Mouse (Mus musculus) lung, postnatal 10 days (tissue): ENCODE data around the gene Hcfc1.

Experiments
- DNase-seq: peaks from one replicate; pipeline ENCODE4 v3.0.0; 2021

The Hcfc1 gene

DNA sequence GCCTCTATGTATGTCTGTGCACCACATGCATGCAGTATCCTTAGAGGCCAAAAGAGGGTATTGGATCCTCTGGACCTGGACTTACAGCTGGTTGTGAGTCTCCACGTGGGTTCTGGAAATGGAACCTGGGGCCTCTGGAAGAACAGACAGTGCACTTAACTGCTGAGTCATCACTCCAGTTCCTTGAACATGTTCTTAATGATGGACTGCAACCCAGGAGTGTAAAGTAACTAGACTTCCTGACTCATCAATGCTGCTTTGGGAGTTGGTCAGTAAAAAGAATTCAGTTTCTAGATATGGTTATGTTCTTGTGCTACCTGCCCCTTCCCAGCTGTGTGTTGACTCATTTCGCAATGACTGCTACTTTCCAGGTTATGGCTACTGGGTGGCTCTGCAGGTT, 34.3 kb downstream of the Hcfc1 start:
- DNase-seq: no peak

DNA sequence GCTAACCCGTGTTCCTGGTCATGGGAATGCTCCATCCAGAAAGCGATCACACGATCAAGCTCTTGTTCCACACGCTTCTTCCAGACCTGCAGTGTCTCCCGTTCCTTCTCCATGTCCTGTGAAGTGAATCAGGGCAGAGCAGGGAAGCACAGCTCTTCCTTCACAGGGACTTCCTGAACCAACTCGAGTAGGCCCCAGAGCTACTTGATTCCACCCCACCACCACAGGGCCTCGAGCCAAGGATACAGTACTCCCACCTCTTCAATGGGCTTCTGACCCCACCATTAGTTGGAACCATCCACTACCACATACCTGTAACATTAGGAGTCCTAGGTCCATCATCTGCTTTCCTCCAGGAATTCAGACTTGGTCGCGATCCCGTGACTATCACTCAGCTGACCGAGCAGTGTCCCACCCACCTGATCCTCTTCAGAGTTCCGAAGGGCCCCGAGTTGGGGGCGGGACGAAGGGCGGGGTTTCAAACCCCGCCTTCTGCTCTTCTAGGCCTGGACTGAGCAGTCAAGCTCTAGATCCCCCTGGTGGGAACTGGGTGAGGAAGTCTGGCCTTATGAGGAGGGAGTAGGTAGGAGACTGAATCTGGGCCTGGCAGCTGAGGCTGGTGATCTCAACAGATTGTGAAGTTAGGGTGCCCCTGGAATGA, 35.6 kb downstream of the Hcfc1 start, which contains the start of gene Renbp:
Renbp (minus strand) TSS at position 449 of the 661 bp plus-strand sequence.
- peak; percentile 89 for DNase-seq

DNA sequence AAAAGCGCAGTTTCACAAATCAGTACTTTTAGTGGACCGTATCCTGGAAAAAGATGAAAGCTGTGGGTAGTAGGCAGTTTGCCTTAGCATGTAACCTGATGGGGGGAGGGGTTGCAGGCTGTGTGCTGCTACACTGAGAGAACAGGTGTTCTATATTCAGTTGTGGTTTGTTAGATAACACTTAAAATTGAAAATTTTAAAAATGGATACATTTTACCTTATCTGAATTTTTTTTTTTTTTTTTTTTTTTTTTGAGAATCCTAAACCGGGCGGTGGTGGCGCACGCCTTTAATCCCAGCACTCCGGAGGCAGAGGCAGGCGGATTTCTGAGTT, 43.6 kb downstream of the Hcfc1 start:
- no peak for DNase-seq

DNA sequence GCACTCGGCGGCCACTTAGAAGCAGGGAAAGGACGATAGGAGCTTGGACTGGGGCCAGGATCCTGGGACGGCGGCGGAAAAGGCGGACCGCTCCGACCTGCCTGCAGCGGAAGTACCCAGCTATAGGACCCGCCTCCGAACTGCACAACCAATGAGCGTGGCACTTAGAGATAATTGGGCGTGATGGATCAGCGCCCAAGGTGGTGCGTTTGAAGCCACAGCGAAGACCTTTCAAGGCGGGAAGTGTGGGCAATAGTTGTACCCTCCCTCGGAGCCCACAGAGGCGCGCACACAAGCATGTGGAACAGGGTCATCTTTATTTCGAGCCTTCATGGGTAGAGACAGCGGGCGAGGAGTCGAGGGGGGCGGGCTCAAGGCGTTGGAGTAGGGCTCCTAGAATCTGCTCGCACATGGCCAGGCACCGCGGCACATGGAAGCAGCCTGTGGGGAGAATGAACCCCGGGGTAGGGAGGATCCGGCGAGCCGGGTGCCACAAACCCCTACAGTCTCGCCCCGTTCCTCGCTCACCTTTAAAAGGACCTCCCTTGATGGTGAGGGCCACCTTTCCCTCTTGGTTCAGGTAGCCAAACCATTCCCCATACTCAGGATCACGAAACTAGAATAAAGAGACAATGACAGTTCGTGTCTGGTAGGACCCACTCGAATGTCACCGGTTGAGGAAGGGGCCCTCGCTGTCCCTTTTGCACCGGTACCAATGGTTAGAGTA, 44.2 kb downstream of the Hcfc1 start, which contains the start of the genes Arhgap4 and Naa10:
Arhgap4 (minus strand) TSS at position 48 of the 727 bp plus-strand sequence.
Naa10 (minus strand) TSS at position 122 of the 727 bp plus-strand sequence.
- DNase-seq: peak; percentile 93

DNA sequence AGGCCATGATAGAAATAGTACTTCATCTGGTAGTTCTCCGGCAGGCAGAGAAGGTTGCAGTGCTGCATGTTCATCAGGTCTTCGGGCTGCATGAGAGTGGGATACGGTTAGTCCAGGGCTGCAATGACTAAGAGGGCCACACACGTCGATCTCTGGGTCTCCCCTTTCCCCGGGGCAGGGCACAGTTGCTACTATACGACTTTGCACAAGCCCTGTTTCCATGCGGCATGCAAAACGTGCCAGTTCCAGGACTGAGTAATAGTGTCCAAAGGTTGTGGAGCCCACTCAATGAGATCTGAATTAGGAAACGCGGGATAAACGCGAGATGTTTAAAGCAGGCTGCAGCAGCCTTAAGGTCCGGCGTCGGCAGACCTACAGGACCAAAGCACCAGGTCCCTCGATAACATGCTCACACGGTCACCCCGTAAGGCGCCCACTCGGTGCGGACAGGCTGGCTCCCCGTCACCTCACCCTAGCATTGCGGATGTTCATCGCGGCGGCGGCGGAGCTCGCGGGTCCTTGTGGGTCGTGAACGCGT, 44.8 kb downstream of the Hcfc1 start:
- DNase-seq: no peak

DNA sequence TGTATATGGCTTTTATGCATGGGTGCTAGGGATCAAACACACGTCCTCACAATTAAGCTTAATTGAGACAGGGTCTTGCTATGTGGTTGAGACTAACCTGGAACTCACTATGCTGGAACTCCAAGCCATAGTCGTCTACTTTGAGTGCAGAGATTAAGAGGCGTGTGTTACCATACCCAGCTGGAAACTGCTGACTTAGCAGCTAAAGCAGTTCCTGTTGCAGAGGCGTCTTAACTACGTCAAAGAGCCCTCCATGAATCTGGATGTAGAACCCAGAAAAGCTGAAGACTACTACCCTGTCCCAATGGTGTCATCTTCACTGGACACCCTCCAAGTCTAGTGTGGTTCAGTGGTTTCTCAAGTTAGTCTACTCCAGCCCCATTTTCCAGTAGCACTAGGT, 47.5 kb downstream of the Hcfc1 start:
- DNase-seq: no peak

DNA sequence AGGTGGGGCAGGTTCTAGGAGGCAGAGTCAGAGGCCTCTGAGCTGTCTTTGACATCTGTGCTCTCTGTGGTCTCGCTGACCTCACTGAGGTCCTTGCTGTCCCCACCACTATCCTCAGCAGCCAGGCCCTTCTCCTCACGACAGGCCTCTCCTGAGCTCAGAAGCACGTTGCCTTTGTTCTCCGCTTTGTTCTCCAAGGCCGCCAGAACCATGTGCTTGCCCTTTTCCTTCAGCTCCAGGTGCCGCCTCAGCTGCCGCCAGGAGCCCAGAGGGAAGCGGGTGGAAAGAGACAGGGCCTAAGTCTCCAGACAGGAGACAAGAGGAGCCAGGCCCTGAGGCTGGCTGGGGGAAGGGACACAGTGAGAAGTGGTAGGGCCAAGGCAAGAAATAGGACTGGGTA, 49.2 kb downstream of the Hcfc1 start:
- DNase-seq: no peak

DNA sequence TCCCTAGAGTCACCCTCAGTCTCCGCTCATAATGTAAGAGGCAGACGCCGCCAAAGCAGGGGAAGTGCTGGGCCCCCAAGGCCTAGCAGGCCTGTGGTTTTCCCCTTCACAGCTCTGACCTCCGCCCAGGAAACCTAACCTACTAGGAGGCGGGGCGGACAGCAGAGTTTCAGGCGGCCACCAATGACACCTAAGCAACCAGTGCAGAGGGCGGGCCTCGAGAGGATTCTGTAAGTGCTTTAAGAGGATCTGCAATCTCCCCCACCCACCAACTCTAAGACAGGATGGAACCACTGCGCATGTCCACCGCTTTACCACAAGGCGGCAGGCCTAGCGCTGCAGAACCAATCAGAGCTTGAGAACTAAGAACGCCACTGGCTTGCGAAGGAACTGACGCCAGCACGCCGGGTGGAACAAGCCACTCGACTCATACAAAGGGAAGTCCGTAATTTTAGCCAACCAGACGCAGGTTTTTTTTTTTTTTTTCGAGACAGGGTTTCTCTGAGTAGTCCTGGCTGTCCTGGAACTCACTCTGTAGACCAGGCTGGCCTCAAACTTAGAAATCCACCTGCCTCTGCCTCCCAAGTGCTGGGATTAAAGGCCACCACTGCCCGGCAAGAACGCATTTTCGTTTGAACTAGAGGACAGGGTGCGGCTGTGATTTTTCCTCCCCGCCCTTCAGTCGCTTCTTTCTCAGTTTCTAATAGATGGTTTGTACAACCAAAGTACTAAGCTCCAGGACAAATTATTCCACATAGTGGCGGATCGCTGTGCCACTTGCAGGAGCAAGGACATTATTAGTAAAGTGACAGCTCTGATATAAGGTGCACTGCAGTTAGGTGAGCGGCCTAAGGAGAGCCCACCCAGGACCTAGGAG, 51.1 kb downstream of the Hcfc1 start:
- DNase-seq: peak; percentile 96

DNA sequence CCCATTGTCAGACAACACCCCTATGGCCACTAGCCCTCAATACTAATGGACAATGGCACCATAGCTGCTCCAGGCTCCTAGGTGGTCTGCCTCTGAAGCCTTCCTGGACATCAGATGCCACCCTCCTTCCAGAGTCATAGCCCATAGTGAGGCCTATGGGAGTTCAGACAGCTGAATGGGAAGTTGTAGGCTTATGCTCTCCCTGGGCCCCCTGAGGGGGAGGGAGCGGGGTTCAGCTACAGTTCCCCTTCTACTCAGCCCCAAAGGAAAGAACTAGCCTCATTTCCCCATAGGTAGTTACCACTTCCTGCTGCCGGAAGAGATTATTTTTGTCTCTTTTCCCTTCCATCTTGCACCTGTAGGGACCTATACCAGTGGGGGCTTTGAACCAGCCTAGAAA, 54.6 kb downstream of the Hcfc1 start:
- no peak for DNase-seq

DNA sequence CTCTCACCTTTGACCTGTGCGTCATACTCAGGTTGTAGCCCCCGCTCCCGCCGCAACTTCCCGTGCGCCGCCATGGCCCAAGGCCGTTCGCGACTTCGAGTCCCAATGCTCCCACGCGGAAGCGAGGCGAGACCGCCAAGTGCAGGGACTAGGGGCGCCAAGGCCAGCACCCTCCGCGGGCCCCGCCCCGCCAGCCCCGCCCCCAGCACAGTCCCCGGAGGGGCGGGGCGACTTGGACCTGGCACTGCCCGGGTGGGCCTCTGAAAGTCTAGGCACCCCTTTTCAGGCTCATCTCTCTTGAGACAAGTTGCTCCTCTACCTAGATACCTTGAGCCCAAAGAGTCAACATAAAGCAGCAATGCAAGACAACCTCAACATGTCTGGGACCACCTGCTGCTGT, 55.0 kb downstream of the Hcfc1 start:
- DNase-seq: peak; percentile 6

DNA sequence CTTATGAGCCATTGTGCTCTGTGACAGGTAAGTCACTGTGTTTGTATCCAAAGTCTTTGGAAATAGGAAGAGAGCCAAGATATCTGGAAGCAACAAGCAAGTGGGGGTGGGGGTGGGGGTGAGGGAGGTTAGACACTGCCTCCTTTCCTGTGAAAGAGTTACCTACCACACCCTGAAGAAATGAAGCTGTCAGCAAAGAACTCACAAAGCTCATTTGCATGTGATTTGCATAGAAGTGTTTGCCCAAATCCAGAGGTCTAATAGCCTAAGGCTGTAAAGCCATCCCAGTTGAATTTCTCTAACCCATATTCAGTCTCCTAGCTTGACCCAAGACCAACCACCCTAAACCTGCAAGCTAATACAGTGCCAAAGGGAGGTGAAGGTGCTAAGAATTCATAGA, 55.7 kb downstream of the Hcfc1 start:
- DNase-seq: no peak

DNA sequence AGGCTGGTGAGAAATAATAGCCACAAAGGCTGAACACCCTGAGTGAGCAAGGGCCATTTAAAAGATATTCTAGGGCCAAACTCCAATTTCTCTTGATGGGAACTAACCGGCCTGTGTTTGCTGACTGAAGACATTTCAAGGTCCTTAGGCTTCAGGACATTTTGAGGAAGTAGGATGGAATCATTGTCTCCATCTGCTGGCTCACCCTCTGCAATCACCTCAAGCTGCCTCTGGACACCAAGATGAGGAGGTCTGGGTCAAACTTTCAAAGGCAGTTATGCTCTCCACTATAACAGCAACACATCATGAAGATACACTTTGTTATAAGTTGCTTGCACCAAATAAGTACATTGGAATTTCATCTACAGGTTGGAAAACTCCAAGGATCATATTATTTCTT, 56.1 kb downstream of the Hcfc1 start:
- no peak for DNase-seq

DNA sequence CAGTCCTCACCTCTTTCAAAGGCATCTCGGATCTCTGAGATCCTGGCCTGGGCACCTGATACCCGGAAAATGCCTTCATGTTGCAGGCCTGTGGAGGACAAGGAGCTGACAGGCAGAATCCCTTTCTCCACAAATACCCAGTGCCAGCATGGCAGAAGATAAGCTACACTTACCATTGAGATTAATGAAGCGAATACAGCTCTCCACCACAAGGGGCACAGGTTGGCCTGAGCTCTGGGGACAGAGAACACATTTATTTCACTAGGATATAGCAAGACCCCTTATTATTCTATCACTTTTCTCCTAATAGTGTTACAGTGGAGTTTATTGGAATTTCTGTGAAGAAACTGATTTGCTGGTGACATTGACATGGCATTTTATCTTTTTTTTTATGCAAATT, 68.2 kb downstream of the Hcfc1 start:
- no peak for DNase-seq

DNA sequence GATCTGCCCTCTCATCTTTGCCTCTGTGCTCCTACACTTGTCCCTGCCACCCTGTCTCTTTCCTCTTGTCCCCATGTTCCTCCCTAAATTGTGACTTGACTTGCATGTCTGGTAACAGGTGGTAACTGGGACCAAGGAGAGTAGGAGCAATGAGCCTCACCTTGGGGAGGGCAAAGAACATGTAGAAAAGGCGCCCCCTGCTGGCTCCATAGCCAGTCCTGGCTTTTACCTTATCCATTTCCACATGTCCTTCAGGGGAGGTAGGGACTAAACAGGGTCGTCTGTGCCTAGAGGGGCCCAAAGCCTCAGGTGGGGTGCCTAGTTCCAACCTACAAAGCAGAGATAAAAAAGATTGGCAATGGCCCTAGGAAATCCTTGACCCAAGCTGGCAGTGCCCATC, 70.4 kb downstream of the Hcfc1 start, which contains the start of gene L1cam:
L1cam (minus strand) TSS at position 387 of the 400 bp plus-strand sequence.
- peak; percentile 45 for DNase-seq

DNA sequence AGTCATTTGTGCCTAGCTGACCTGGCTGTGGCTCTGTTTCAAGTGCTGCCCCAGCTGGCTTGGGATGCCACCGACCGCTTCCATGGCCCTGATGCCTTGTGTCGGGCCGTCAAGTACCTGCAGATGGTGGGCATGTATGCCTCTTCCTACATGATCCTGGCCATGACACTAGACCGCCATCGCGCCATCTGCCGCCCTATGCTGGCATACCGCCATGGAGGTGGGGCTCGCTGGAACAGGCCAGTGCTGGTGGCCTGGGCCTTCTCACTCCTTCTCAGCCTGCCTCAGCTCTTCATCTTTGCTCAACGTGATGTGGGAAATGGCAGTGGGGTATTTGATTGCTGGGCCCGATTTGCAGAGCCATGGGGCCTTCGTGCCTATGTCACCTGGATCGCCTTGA, 73.3 kb downstream of the Hcfc1 start:
- DNase-seq: no peak
